Mouse (Mus musculus) gastrocnemius, postnatal 14 days (tissue): ENCODE results near the gene Hecw2. TPM values are rescaled to one million over a fixed set of nuclear protein-coding genes. Genes with fewer than 3 reads are reported as not detected.
A peak's percentile ranks its signal among the peaks of the same experiment; 100 is the strongest.

Experiments
- DNase-seq: peaks from one replicate; pipeline ENCODE4 v3.0.0; 2021; ENCODE audit warnings: mixed read lengths
- intact Hi-C: fragments of 180-260 bp; cut with DNase I; formaldehyde crosslinking; loops from one replicate; pipeline ENCODE4 v1.15.1; 2025; ENCODE audit warnings: low total_unique reads
- total RNA-seq, 2 experiments: library from RNA; stranded (reverse); gene quantifications; 2 replicates each; pipeline ENCODE4 v1.2.3; 2021

The Hecw2 gene
- total RNA-seq, 2 experiments from 2014 or later, result 3.2 to 5.7 TPM

- intact Hi-C loops, result no loop called here
- DNase-seq, result no peak
These were observed 73.8 kb downstream of the Hecw2 start for GRCm38 (mm10) chr1:54121071-54121730.

GRCm38 (mm10) chr1:54119638-54120320 is 75.2 kb downstream of the Hecw2 start:
- intact Hi-C loops, result no loop called here
- no peak for DNase-seq

- intact Hi-C loops, result no loop called here
These were observed 76.5 kb downstream of the Hecw2 start for GRCm38 (mm10) chr1:54118342-54118973.

GRCm38 (mm10) chr1:54110920-54111605 is 83.9 kb downstream of the Hecw2 start:
- no peak for DNase-seq
- intact Hi-C loops, result no loop called here

More at GRCm38 (mm10) chr1:54118342-54118973, 76.5 kb downstream of the Hecw2 start:
- DNase-seq, result no peak

GRCm38 (mm10) chr1:54109255-54109654 is 85.7 kb downstream of the Hecw2 start:
- intact Hi-C loops, result no loop called here
- no peak for DNase-seq

GRCm38 (mm10) chr1:54106756-54107155 is 88.2 kb downstream of the Hecw2 start:
- intact Hi-C loops, result no loop called here

GRCm38 (mm10) chr1:54079708-54080107 is 115.3 kb downstream of the Hecw2 start:
- DNase-seq, result no peak
- intact Hi-C loops, result no loop called here

More at GRCm38 (mm10) chr1:54106756-54107155, 88.2 kb downstream of the Hecw2 start:
- no peak for DNase-seq

GRCm38 (mm10) chr1:54074456-54074855 is 120.5 kb downstream of the Hecw2 start:
- peak; percentile 24 for DNase-seq
- intact Hi-C loops, result no loop called here

- no peak for DNase-seq
- intact Hi-C loops, result no loop called here
These were observed 124.8 kb downstream of the Hecw2 start for GRCm38 (mm10) chr1:54070121-54070520.

GRCm38 (mm10) chr1:54068248-54068647 is 126.7 kb downstream of the Hecw2 start:
- intact Hi-C loops, result no loop called here

GRCm38 (mm10) chr1:54065434-54065833 is 129.5 kb downstream of the Hecw2 start:
- intact Hi-C loops, result no loop called here

More at GRCm38 (mm10) chr1:54068248-54068647, 126.7 kb downstream of the Hecw2 start:
- DNase-seq, result no peak

GRCm38 (mm10) chr1:54061078-54061477 is 133.9 kb downstream of the Hecw2 start:
- no peak for DNase-seq
- intact Hi-C loops, result no loop called here

More at GRCm38 (mm10) chr1:54065434-54065833, 129.5 kb downstream of the Hecw2 start:
- DNase-seq, result no peak

GRCm38 (mm10) chr1:54059731-54060130 is 135.2 kb downstream of the Hecw2 start:
- intact Hi-C loops, result no loop called here
- no peak for DNase-seq

- DNase-seq, result no peak
- intact Hi-C loops, result no loop called here
These were observed 142.2 kb downstream of the Hecw2 start for GRCm38 (mm10) chr1:54052771-54053170.

GRCm38 (mm10) chr1:54046923-54047322 is 148.0 kb downstream of the Hecw2 start:
- DNase-seq, result no peak
- intact Hi-C loops, result no loop called here

- intact Hi-C loops, result no loop called here
- DNase-seq, result peak; percentile 9
These were observed 155.9 kb downstream of the Hecw2 start for GRCm38 (mm10) chr1:54039062-54039461.

GRCm38 (mm10) chr1:54017686-54018085 is 177.3 kb downstream of the Hecw2 start:
- intact Hi-C loops, result no loop called here
- no peak for DNase-seq

GRCm38 (mm10) chr1:54015739-54016138 is 179.2 kb downstream of the Hecw2 start:
- intact Hi-C loops, result no loop called here
- no peak for DNase-seq

GRCm38 (mm10) chr1:54012414-54012813 is 182.6 kb downstream of the Hecw2 start:
- intact Hi-C loops, result no loop called here
- DNase-seq, result no peak
